Mouse (Mus musculus) brain, embryonic 14.5 days (tissue): Measurements from ENCODE around the gene Epha1. TPM values are rescaled to one million over a fixed set of nuclear protein-coding genes. Genes with fewer than 3 reads are reported as not detected.
A peak's percentile ranks its signal among the peaks of the same experiment; 100 is the strongest.

Source experiments
- DNase-seq: peaks from one replicate; pipeline ENCODE4 v3.0.0-alpha.2; 2011; ENCODE audit warnings: low read depth
- CTCF ChIP-seq: fragments of 200-500 bp; IDR thresholded peaks from 2 replicates; pipeline ENCODE4 v1.5.1; 2012; ENCODE audit warnings: inconsistent platforms, mild to moderate bottlenecking, moderate library complexity, borderline replicate concordance; ENCODE audit not compliant: insufficient read depth, insufficient read length; ENCODE audit errors: extremely low read depth
- POLR2A ChIP-seq: fragments of 200-500 bp; IDR thresholded peaks from 2 replicates; pipeline ENCODE4 v1.6.1; 2012; ENCODE audit warnings: mild to moderate bottlenecking, inconsistent platforms, borderline replicate concordance; ENCODE audit not compliant: poor library complexity, insufficient read depth, insufficient read length, severe bottlenecking; ENCODE audit errors: extremely low read depth
- polyA plus RNA-seq: library from polyadenylated mRNA; depleted of rRNA; stranded (reverse); fragments of >200 nt; gene quantifications from 2 replicates; pipeline ENCODE4 v1.2.3, GENCODE M21; 2012; rRNA removed

Gene Epha1
- polyA plus RNA-seq, result 1.2 and 1.3 TPM in 2 replicates

- TF ChIP-seq CTCF (peak; percentile 61; the same call in 1 of the 2 replicates), POLR2A (no peak)
- DNase-seq, result peak; percentile 83
Observed at GRCm38 (mm10) chr6:42372816-42373547, at the start of gene Epha1. TSS of gene Epha1 (minus strand) at chr6:42373268.

DNA sequence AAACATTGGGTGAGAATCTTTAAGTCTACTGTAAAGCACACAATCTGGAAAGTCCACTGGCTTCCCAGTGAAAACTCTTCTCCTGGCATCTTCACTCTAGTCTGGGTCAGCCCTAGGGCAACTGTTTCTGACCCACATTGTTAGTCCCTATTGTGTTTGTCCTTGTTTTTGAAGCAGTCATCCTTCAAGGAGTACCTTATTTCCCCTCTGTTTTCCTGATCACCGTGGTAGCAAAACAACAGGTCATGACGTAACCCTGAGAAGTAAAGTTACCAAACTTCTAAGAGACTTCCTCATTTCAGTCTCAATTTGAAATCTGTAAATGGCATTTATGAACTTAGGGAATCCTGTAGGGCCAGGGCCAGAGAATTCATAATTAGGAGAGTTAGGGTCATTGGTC lies 48.4 kb upstream of the Epha1 start:
- no peak for DNase-seq
- TF ChIP-seq POLR2A (no peak), CTCF (no peak)

- TF ChIP-seq POLR2A, result no peak
- TF ChIP-seq CTCF, result no peak
- DNase-seq, result no peak
Observed at GRCm38 (mm10) chr6:42419443-42419842, 46.4 kb upstream of the Epha1 start.

DNA sequence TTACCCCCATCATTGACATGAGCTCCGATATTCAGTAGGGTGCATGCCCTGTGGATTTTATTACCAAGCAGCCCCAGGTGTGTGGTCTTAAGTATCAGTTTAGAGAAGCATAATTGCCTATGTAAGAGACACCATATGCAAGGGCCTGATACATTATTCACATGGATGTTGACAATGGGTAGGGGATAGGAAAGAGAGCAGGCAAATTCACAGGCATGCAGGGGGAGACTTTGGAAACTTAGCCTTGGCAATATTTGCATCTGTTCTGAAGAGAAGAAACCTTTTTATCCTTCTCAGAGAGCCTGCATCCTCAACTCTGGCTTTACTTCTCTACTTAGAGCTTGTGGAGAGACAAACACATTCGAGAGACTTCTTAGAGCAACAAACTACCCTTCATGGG lies 32.1 kb upstream of the Epha1 start, which contains the start of gene Tas2r135:
Tas2r135 (plus strand) TSS at position 301 of the 400 bp plus-strand sequence.
- TF ChIP-seq POLR2A, result no peak
- DNase-seq, result no peak

- DNase-seq, result no peak
- TF ChIP-seq POLR2A (no peak), CTCF (no peak)
Observed at GRCm38 (mm10) chr6:42399938-42400337, 26.9 kb upstream of the Epha1 start, which contains the start of gene Tas2r143. TSS of gene Tas2r143 (plus strand) at chr6:42400238.

DNA sequence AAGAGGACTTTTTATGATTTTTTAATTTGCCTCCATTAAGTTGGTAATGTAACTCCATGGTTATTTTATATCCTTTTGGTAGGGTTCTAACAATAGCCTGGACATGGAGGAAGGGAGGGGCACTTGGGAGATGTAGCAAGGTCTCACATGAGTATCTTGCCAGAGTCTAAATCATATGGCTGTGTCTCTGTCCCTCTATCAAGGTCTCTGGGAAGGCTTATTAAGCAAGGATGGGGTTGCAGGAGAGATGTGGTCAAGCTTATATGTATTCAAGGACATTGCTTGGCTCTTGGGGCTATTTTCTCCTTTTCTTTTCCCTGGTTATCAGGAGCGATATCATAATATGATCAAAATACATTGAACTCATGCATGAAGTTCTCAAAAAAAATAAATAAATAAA lies 25.9 kb upstream of the Epha1 start:
- TF ChIP-seq CTCF (no peak), POLR2A (no peak)
- no peak for DNase-seq

GRCm38 (mm10) chr6:42398285-42398684 lies 25.2 kb upstream of the Epha1 start:
- TF ChIP-seq POLR2A, result no peak
- no peak for TF ChIP-seq CTCF
- DNase-seq, result no peak

DNA sequence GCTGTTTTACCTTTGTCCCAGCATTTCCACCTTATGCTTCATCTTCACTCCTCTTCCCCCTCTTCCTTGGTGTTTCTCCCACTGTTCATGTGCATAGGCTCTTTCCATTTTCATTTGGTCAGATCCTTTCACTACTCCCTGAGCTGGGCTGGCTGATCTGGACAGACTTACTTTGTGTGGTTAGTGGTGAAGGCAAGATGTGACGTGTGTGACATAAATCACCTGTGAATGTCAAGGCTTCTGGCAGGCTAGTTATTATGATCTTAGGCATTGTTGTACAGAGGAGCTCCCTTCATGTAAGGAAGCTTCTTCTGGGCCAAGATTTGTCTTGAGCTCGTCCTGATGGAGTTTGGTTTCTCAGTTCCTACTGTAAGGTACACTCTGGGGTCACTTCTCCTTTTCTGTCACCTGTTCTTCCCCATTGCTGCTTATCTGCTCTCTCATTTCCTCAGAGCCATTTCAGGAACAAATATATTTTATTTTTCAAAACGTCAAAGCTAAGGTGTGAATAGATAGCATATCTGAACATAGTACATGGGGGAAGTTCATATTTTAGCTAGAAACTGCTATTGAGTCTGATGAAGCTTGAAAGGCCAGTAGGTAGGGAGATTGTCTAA lies 24.1 kb upstream of the Epha1 start:
- DNase-seq, result no peak

GRCm38 (mm10) chr6:42395960-42396809 lies 23.1 kb upstream of the Epha1 start:
- peak; percentile 50 for DNase-seq
- TF ChIP-seq CTCF (no peak), POLR2A (no peak)

More for the DNA sequence above, 24.1 kb upstream of the Epha1 start:
- no peak for TF ChIP-seq POLR2A
- TF ChIP-seq CTCF, result no peak

- TF ChIP-seq CTCF, result no peak
- no peak for TF ChIP-seq POLR2A
- no peak for DNase-seq
Observed at GRCm38 (mm10) chr6:42391796-42392330, 18.8 kb upstream of the Epha1 start.

DNA sequence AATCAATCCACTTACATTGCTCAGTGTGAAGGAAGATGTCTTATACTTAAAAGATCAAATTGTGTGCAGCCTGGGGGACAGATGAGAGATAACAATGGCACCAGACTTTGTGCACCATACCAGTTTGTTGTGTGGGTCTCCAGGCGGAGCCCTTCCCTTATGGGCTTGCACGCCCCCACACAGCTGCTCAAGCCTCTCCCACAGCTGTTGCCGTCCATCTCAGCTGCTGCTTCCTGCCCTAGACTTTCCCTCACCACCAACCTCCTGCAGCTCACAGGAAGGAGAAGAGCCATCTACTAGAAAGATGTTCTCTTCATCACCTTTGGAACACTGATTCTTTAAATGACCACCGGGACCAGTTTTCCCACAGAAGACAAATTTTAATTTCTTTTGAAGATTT lies 12.6 kb upstream of the Epha1 start:
- no peak for TF ChIP-seq POLR2A
- TF ChIP-seq CTCF, result no peak
- DNase-seq, result no peak

DNA sequence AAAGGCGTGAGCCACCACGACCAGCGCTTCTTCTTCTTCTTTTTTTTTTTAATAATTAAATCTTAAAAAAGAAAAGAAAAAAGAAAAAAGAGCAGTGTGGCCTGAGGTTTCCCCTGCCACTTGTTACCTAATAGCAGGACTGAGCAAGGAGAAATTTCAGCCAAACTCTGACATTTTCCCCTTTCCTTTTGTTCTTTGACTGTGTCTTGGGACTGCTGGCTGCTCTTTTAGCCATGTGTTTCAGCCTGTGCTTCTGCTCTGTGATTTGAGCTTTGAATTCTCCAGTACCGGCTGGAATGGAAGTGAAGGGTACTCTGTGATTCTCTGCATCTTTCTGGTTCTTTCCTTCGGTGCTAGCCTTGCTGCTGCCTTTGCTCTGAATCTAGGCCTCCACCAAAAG lies 10.3 kb upstream of the Epha1 start:
- TF ChIP-seq POLR2A (no peak), CTCF (no peak)

DNA sequence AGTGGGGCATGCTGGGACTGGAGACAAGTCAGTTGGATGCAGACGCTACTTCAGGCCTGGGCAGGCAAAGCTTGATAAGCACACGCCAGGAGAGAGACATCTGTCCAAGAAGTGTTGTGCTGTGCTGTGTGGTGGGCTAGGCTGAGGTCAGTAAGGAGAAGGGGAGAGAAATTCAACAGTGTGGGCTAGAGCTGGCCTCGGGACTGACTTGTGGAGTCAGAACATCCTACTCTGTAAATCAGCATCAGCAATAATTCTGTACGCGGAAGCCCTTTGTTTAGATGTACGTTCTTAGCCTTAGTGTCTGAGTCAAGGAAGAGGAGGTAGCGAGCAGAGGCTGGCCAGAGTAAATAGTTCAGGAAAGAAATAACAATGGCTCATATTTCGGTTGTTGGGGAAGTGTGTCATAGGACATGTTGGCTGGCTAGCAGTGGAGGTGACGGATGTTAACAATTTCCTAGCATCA lies 8.9 kb upstream of the Epha1 start:
- TF ChIP-seq POLR2A (no peak), CTCF (no peak)
- DNase-seq, result no peak

More for the DNA sequence above, 10.3 kb upstream of the Epha1 start:
- DNase-seq, result no peak
